Mouse (Mus musculus) CH12F3 (cell line): ENCODE results near the gene Mydgf.

Experiments
- in situ Hi-C: fragments of 300-500 bp; cut with MboI; formaldehyde crosslinking; loops from 2 replicates; pipeline ENCODE4 v1.14.3; 2020; ENCODE audit warnings: low sequenced_read_pairs

Gene Mydgf

DNA sequence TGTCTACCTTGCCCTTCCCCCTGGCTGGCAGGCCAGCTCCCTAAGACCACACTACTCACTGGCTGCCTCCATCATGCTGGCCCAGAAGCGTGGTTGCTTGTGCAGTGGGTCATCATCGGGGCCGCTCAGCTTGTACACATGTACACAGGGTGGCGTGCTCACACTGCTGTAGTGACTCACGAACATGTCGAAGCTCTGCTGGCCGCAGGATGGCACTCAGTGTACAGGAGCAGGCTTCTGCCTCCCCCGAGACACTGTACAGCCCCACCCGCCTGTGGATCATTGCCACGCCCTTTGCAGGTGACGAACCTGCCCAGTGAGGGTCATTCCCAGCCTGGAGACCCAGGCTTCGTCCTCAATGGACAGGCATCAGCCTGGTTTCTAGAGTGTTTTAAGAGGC, 10.6 kb upstream of the Mydgf start:
- in situ Hi-C loops: no loop called here

DNA sequence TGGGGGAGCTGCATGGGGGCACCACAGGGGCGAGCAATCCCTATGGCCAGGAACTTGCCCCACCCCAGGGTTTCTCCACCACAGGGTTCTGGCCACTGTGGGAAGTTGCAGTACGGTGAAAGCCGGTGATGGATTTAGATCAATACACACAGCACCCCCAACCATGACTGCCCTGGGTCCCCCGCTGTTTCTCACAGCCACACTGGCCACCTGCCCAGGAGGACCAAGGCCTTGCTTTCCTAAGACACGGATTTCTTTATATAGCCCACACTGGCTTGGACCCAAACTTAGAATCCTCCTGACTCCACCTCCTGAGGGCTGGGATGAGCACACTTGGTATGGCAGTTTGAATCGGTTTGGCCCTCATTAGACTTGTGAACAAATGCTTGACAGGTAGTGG, 7.5 kb upstream of the Mydgf start:
- in situ Hi-C loops: no loop called here

DNA sequence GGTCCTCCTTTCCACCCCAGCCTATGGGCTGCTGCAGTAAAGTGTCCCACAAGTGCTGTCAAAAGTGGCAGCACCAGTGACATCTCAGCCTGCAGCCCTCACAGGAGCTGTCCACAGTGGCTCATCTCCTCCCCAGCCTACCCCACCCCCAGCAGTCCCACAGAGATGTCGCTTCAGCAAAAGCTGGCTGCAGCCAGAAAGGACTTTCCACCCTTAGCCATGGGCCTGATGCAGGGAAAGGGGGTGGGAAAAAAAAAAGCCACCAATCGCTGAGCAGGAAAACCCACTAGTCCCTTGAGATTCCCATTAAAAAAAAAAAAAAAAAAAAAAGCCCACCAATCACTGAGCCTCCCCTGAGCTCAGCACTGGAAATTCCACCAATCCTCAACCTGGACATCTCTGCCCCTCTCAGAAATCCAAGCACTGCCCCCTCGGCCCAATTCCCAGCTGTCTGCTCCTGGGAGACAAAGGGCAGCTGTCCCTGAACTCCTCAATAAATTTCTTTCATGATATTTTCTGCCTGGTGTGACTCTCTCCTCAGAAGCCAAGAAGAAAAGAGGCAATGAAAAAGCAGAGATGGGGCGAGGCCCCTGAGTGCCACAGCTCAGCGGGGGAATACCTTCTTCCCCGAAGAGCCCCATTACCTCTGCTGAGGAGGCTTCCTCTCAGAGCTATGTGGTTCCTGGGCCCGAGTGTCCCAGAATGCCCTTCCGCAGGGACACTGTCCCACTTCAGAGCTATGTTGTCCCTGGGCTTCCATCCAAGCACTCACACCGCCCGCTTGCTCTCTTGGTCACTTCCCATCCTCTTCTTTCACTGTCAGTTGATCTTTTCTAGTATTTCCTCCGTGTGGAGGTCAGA, 1.8 kb upstream of the Mydgf start:
- in situ Hi-C loops: no loop called here

DNA sequence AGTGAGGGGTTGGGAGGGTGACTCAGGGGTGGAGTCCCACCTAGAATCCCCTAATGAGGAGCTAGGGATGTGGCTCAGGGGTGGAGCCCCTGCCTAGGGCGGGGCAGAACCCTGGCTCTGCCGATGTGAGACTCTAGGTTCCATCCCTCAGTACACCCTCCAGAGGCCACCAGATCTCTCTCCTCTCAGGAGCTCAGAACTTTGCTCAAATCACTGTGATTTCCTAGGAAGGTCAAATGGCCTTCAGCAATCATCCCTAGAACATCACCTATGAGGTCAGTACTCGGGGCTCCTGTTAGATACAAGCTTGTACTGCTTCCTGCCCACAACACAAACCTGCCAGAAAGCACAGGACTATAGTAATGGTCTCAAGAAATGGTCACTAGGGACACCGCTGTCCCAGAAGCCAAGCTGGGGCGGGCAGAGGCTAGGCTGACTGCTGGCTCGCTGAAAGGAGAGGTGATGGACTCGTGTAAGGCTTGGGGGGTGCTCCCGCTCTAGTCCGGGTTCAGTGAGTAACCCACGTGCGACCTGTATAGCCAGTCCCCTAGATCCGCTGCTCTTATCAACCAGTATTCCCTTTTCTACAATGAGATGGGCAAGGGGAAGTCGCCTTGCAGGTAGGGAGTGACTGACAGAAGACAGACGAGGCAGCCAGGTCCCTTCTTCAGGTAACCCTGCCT, 604 bp downstream of the Mydgf start:
- in situ Hi-C loops: no loop called here

DNA sequence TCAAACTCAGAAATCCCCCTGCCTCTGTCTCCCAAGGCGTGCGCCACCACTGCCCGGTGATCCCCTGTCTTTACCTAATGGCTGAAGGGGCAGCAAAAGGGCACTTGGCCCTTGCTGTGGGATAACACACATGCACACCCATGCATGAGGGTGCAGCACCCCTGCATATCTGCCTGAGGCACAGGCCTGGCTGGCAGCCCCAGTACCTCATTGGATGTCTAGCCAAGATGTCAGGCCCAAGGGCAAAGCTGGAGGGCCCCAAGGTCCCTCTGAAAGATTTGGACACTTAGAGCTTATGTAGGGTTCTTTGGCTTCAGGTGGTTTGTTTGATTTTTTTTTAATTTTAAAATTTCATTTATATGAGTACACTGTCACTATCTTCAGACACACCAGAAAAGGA, 8.3 kb downstream of the Mydgf start:
- in situ Hi-C loops: no loop called here

DNA sequence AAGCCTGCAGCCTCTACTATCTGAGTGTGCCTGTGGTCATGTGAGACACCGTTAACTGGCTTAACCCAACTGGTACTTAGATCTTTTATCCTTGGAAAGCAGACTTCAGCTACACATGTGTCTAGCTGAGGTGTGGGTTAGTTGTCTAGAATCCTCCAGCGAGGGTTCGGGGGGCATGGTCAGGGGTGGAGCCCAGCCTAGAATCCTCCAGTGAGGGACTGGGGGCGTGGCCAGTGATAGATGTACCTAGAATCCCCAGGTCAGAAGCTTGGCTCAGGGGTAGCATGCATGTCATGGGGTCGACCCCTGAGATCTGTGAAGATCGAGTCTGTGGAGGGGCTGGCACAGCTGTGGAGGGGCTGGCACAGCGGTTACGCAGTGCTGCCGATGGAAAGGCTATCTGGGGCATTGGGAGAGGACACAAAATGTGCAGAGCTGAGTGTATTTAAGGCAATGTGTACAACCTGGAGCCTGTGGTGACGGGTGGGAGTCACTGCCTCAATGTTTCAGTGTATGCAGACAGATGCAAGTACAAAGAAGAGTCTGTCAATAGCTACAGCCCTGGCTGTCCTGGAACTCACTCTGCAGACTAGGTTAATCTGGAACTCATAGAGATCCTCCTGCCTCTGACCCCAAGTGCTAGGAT, 10.2 kb downstream of the Mydgf start:
- in situ Hi-C loops: no loop called here

DNA sequence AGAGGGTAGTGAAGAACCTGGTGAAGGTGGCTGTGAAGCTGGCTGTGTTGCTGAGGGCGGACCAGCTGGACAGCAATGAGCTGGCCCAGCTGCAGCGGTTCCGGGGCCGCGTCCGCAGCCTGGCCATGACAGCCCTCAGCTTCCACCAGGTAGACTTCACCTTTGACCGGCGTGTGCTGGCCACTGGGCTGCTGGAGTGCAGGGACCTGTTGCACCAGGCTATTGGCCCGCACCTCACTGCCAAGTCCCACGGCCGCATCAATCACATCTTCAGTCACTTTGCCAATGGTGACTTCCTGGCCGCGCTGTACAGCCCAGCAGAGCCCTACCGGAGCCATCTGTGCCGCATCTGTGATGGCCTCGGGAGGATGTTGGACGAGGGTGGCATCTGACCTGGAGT, 11.8 kb downstream of the Mydgf start:
- in situ Hi-C loops: no loop called here

DNA sequence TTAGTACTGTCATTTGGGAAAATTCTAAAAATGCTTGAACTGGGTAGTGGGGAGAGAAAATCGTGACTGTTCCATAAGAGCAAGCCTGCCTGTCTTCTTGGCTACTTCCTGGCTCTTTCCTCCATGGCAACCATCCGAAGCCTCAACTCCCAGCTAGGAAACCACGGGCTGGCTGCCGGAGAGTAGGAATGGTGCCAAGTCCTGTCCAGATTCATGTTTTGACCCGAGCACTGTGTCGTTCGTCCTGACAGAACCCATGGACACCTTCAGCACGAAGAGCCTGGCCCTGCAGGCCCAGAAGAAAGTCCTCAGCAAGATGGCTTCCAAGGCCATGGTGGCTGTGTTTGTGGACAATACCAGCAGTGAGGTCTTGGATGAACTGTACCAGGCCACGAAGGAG, 12.3 kb downstream of the Mydgf start:
- in situ Hi-C loops: no loop called here

DNA sequence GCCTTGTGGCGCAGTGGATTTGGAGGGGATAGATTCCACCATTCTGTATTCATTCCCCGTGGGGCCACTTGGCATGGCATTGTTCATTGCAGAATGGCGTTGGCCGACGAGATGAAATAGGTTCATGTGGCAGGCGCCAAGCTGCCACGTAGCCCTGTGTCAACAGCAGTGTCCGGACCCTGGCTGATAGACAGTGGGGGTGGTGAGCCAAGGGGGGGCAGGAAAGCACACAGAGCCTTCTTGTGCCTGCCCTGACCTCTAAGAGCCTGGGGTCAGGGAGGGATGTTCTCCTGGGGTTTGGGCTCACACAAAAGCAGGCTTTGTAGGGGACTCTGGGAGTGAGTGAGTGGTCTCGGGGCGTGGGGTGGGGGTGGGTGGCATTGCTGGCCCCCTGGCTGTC, 13.1 kb downstream of the Mydgf start:
- in situ Hi-C loops: no loop called here

DNA sequence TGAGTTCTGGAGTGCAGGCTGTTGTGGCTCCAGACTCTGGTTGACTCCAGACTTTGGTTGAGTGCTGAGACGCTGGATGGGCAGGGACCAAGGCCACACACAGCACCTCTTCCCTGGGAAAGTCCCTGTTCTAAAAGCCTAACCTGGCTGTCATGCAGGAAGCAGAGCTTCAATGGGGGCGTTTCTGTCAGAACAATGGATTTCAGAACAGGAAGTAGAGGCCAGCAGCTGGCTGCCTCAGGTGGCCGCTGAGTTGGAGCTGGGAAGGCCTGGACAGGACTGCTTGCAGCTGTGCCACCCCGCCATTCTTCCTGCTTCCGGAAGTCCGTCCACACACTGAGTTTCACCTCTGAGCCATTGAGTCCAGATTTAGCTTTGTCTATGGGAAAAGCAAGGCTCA, 13.9 kb downstream of the Mydgf start:
- in situ Hi-C loops: no loop called here

DNA sequence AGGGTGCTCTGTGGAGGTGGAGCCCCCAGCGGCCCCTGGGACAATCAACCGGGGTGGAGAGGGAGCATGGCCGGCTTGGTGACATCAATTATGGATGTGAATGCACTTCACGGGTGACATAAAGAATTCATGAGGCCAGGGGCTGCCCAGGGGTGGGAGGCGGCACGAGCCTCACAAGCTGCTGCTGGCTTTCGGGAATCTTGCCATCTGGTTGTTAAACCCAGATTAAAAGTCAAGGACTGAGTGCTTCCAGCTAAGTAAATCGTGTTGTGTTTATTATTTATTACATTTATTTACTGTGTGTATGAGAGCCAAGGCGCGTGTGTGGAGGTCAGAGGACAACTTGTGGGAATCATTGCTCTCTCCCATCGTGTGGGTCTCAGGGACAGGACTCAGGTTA, 18.0 kb downstream of the Mydgf start:
- in situ Hi-C loops: no loop called here

DNA sequence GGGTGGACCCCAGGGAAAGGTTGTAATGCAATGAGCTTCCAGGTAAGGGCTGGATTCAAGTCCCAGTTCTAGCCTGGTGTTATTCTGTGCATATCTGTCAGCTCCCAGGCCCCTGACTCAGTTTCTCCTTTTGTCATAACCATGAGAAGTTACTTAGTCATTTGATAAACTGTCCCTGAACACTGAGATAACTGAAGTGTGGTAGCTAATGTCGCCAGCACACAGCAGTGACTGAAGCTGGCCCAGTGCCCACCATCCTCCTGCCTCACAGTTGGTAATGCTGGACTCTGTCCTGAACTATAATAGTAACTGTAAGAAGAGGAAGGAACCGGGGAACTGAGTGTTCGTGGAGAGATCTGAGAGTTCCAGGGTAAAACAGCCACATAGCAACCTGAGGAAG, 19.2 kb downstream of the Mydgf start:
- in situ Hi-C loops: no loop called here

DNA sequence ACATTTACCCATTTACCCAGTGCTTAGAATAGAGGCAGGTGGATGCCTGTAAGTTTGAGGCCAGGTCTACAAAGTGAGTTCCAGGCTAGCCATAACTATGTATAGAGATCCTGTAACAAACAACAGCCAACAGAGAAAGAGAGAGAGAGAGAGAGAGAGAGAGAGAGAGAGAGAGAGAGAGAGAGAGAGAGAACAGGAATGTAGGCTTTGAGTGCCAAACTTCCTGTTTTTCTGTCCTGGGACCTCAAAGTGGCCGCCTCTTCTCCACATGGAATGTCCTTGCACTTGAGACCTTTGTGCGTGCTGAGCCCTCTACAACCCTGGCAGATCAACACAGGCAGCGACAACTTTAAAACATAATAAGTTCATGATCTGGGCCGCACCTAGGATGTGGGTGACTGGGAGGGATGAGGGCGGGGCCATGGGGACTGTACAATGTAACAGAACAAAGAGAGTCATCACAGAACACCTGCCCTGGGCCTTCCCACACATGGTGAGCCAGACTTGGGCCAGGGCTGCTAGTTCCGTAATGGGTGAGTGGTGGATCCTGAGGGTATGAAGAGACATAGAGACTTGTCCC, 20.1 kb downstream of the Mydgf start:
- in situ Hi-C loops: no loop called here

DNA sequence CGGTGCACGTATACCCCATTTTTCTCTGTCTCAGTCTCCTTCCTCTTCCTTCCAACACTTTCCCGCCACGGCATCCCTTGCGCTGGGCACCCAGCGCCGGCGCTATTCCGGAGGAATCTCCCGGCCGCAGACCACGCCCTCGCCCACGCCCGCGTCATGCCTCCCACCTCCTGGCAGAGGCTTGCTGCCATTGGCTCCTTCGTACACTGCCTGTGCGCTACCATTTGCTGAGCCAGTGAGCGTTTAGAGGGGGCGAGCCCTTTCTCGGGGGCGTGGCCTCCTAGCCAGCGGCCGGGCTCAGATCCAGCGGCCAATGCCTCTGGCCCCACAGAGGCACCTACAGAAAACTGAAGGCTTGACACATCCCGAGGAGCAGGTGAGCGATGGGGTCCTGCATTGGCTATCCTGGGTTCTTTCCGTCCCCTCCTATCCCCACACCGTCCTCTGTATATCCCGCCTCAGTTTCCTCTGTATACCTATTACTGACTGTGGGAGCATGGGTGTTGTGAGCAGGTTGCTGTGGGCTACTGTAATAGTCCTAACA, 21.4 kb downstream of the Mydgf start, which contains the start of gene Tnfaip8l1:
Gene Tnfaip8l1 (plus strand): TSS at position 247 of the 544 bp plus-strand sequence.
- in situ Hi-C loops: no loop called here

DNA sequence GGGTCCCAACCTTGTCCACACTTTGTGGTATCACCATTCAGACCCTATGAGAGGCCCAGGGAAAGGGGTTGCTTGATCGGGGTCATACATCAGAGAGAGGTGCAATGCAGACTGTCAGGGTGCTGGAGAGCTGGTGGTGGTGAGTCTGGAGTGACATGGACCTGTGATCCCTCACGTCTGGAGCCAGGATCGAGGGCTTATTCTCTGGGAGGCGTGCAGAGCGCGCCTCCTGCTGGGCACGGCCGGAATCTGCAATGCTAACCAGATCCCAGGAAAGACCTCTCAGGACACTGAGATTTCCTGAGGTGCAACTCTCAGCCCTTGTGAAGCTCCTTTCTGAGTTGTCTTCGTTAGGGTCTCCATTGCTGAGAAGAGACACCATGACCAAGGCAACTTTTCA, 24.0 kb downstream of the Mydgf start:
- in situ Hi-C loops: no loop called here

DNA sequence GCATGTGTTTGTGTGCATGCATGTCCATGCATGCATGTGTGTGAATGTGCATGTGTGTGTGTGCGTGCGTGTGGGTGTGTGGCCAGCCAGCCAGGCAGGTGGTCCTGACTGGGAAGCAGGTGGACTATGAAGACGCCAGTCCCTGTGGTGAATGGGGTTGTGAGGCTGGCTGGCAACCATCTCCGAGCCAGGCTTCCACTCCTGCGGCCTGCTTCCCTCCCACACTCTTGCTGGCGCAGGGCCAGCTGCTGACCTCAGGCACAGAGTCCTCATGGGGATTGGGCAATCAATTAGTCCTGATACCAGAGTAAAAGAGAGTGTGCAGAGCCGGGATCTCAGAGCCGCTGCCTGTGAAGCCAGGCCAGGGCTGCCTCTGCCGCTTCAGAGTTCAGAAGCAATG, 30.1 kb downstream of the Mydgf start:
- in situ Hi-C loops: no loop called here

DNA sequence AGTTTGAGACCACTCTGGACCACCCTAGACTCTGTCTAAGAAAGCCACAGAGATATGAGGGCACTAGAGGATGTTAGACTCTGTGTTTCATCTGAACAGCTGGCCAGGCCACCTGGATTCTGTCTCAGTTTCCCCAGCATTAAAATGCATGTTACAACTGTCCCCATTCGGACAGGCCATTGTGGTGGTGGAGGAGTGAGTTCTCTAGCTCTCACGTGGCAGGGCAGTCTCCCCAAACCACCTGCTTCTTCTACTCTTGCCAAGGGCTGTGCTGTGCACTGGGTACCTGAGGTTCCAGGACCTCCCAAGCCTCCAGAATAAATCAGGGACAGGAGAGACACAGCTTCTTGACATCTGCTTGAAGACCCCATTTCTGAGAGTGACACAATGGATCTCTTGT, 33.8 kb downstream of the Mydgf start:
- in situ Hi-C loops: no loop called here

DNA sequence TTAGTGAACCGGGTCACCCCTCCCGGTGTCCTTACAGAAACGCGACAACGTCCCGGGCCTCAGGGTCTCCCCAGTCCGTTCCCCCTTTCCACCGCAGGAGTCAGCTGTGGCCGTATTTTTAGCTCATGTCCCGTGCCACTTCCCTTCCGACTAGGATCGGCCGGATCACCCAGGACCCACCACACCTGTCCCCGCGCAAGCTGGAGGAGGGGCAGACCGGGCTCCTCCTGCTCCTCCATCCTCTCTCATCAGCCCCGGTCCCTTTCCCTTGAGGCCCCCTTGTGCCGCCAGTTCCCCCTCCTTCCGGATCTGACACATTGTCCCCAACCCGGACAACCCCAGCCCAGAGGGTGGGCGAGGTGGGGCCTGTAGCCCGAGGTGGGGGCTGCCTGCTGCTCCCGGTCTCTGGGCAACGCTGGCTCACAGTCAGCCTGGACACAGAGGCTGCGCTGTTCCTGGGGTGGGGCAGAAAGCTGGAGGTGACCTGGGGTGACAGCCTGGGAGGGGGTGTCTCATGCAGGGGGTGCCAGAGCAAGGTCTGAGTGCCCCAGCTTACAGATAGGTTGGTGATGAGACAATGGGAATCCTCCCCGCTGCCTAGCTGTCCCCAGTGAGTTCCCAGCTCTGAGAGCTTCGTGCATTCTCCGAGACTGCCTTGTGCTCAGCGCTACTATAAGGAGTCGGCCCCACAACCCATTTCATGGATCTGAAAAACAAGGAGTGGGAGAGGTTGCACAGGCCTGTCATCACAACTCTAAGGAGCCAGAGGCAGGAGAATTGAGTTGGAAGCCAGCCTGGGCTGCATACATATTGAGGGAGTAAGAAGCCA, 34.7 kb downstream of the Mydgf start:
- in situ Hi-C loops: no loop called here

DNA sequence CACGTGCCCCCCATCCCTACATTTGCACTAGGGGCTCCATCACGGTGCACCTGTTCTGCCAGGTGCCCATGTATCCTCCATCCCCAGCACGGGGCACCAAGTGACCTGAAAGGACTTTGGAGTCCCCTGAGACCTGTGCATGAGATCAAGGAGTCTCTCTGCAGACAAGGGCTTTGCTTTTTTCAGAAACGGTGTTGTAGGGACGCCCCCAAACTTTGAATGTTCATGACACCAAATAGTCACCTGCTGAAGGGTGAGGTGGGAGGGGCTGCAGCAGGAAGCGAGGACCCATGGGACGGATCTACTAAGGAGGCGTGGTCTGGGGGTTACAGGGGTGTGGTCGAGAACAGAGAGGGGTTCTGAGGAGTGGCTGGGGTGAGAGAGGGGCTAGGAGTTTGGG, 35.4 kb downstream of the Mydgf start:
- in situ Hi-C loops: no loop called here

DNA sequence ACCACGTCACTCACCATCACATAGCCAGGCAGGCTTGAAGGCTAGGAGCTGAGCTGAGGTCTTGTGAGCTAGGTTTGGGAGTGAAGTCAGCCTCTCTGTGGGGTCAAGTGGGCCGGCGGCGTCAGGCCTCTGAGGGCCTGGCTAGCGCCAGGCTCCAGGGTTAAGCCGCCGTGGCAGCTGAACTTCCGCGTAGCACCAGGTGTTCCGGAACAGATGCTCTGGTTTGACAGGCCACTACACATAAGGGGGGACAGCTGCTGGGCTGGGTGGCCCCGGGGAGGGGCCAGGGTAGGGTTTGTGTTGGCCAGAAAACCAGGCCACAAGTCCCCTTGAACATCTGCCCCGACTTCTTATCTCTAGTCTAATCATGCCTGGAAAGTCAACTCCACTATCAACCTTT, 36.3 kb downstream of the Mydgf start:
- in situ Hi-C loops: no loop called here
